Mouse (Mus musculus): ENCODE data around the gene Hist1h2af.

Gene Hist1h2af

GRCm38 (mm10) chr13:23572218-23573033 is 38.7 kb downstream of the Hist1h2af start:
- in situ Hi-C loops (cut with MboI; ENCODE audit: unreplicated experiment in 2 of 2), result loop anchor here in 1 of 2 experiments (25.0 kb wide), 1 partner anchor 840 kb away; no protein-coding TSS in a partner anchor

GRCm38 (mm10) chr13:23573034-23573897 is 39.6 kb downstream of the Hist1h2af start:
- in situ Hi-C loops (cut with MboI; ENCODE audit: unreplicated experiment in 2 of 2), result loop anchor here in 1 of 2 experiments (25.0 kb wide), 1 partner anchor 839 kb away; no protein-coding TSS in a partner anchor

GRCm38 (mm10) chr13:23573898-23574524 is 40.3 kb downstream of the Hist1h2af start, which contains the start of the genes Hist1h2bf and Hist1h2ad:
Gene Hist1h2bf, minus strand, starts transcription at chr13:23574196.
Gene Hist1h2ad, plus strand, starts transcription at chr13:23574381.
- in situ Hi-C loops (cut with MboI; ENCODE audit: unreplicated experiment in 2 of 2), result loop anchor here in 1 of 2 experiments (25.0 kb wide), 1 partner anchor 838 kb away; no protein-coding TSS in a partner anchor

- in situ Hi-C loops (cut with MboI; ENCODE audit: unreplicated experiment in 2 of 2), result loop anchor here (25.0 kb wide), 3 partner anchors 338 to 1787 kb away; partner anchors contain the start of genes Hist1h1b (in 1 of the 2), Hist1h2an (in 1 of the 2), Hist1h2bp (in 1 of the 2) and Hist1h3i (in 1 of the 2)
Measured at GRCm38 (mm10) chr13:23574546-23575170, 41.0 kb downstream of the Hist1h2af start.

- in situ Hi-C loops (cut with MboI; ENCODE audit: unreplicated experiment in 2 of 2), result loop anchor here (25.0 kb wide), 2 partner anchors 337 to 1788 kb away; partner anchors contain the start of genes Hist1h1b (in 1 of the 2), Hist1h2an (in 1 of the 2), Hist1h2bp (in 1 of the 2) and Hist1h3i (in 1 of the 2)
Measured at GRCm38 (mm10) chr13:23575271-23575851, 41.7 kb downstream of the Hist1h2af start, which contains the start of gene Hist1h3d. Gene Hist1h3d, plus strand, starts transcription at chr13:23575763.

GRCm38 (mm10) chr13:23575864-23576313 is 42.2 kb downstream of the Hist1h2af start:
- in situ Hi-C loops (cut with MboI; ENCODE audit: unreplicated experiment in 2 of 2), result loop anchor here (25.0 kb wide), 2 partner anchors 336 to 1789 kb away; partner anchors contain the start of genes Hist1h1b (in 1 of the 2), Hist1h2an (in 1 of the 2), Hist1h2bp (in 1 of the 2) and Hist1h3i (in 1 of the 2)

GRCm38 (mm10) chr13:23576351-23576881 is 42.7 kb downstream of the Hist1h2af start:
- in situ Hi-C loops (cut with MboI; ENCODE audit: unreplicated experiment in 2 of 2), result loop anchor here (25.0 kb wide), 2 partner anchors 336 to 1789 kb away; partner anchors contain the start of genes Hist1h1b (in 1 of the 2), Hist1h2an (in 1 of the 2), Hist1h2bp (in 1 of the 2) and Hist1h3i (in 1 of the 2)

GRCm38 (mm10) chr13:23576906-23577639 is 43.4 kb downstream of the Hist1h2af start:
- in situ Hi-C loops (cut with MboI; ENCODE audit: unreplicated experiment in 2 of 2), result loop anchor here (25.0 kb wide), 2 partner anchors 335 to 1790 kb away; partner anchors contain the start of genes Hist1h1b (in 1 of the 2), Hist1h2an (in 1 of the 2), Hist1h2bp (in 1 of the 2) and Hist1h3i (in 1 of the 2)

- in situ Hi-C loops (cut with MboI; ENCODE audit: unreplicated experiment in 2 of 2), result loop anchor here (25.0 kb wide), 2 partner anchors 334 to 1791 kb away; partner anchors contain the start of genes Hist1h1b (in 1 of the 2), Hist1h2an (in 1 of the 2), Hist1h2bp (in 1 of the 2) and Hist1h3i (in 1 of the 2)
Measured at GRCm38 (mm10) chr13:23577835-23578234, 44.1 kb downstream of the Hist1h2af start.

- in situ Hi-C loops (cut with MboI; ENCODE audit: unreplicated experiment in 2 of 2), result loop anchor here (25.0 kb wide), 2 partner anchors 331 to 1794 kb away; partner anchors contain the start of genes Hist1h1b (in 1 of the 2), Hist1h2an (in 1 of the 2), Hist1h2bp (in 1 of the 2) and Hist1h3i (in 1 of the 2)
Measured at GRCm38 (mm10) chr13:23581408-23582218, 47.9 kb downstream of the Hist1h2af start, which contains the start of gene Hist1h4d. Gene Hist1h4d, plus strand, starts transcription at chr13:23581598.

- in situ Hi-C loops (cut with MboI; ENCODE audit: unreplicated experiment in 2 of 2), result loop anchor here (25.0 kb wide), 2 partner anchors 330 to 1795 kb away; partner anchors contain the start of genes Hist1h1b (in 1 of the 2), Hist1h2an (in 1 of the 2), Hist1h2bp (in 1 of the 2) and Hist1h3i (in 1 of the 2)
Measured at GRCm38 (mm10) chr13:23582219-23583056, 48.7 kb downstream of the Hist1h2af start.

GRCm38 (mm10) chr13:23583387-23584068 is 49.8 kb downstream of the Hist1h2af start:
- in situ Hi-C loops (cut with MboI; ENCODE audit: unreplicated experiment in 2 of 2), result loop anchor here (25.0 kb wide), 2 partner anchors 329 to 1796 kb away; partner anchors contain the start of genes Hist1h1b (in 1 of the 2), Hist1h2an (in 1 of the 2), Hist1h2bp (in 1 of the 2) and Hist1h3i (in 1 of the 2)

Measured in v-Abl transformed pro-B cells (cell line).